Mouse (Mus musculus) embryonic facial prominence, embryonic 12.5 days (tissue): ENCODE measurements at regions not wholly inside any gene's neighbourhood (a gene's known extent, or its start where the extent isn't known, plus 50 kb on each side); places are given as distances from the start of the nearest gene placed in this dataset.
A peak's percentile ranks its signal among the peaks of the same experiment; 100 is the strongest.

ENCODE experiments used
- ATAC-seq: fragments of 200-750 bp; cut with Nextera tagmentation; 2 replicates; pipeline ENCODE4 v1.8.0; 2017; ENCODE audit not compliant: insufficient number of reproducible peaks, insufficient read depth, low FRiP score, low TSS enrichment
- H3K27ac ChIP-seq: fragments of 300-500 bp; sonication (generic); 2 replicates; pipeline ENCODE4 v1.5.1; 2016; ENCODE audit warnings: mild to moderate bottlenecking
- H3K27me3 ChIP-seq: fragments of 300-500 bp; sonication (generic); 2 replicates; pipeline ENCODE4 v1.6.1; 2016; ENCODE audit warnings: mild to moderate bottlenecking, moderate library complexity
- H3K36me3 ChIP-seq: fragments of 300-500 bp; sonication (generic); 2 replicates; pipeline ENCODE4 v1.6.1; 2016; ENCODE audit warnings: mild to moderate bottlenecking
- H3K4me1 ChIP-seq: fragments of 300-500 bp; sonication (generic); 2 replicates; pipeline ENCODE4 v1.6.1; 2016
- H3K4me2 ChIP-seq: fragments of 300-500 bp; sonication (generic); replicated peaks from 2 replicates; pipeline ENCODE4 v1.6.1; 2016; ENCODE audit warnings: mild to moderate bottlenecking, moderate library complexity
- H3K4me3 ChIP-seq: fragments of 300-500 bp; sonication (generic); 2 replicates; pipeline ENCODE4 v1.5.1; 2016; ENCODE audit warnings: mild to moderate bottlenecking
- H3K9ac ChIP-seq: fragments of 300-500 bp; sonication (generic); 2 replicates; pipeline ENCODE4 v1.6.1; 2016; ENCODE audit warnings: mild to moderate bottlenecking, moderate library complexity
- H3K9me3 ChIP-seq: fragments of 300-500 bp; sonication (generic); 2 replicates; pipeline ENCODE4 v1.6.1; 2016; ENCODE audit warnings: mild to moderate bottlenecking, moderate library complexity
- WGBS: fragments of 180-500 bp; shearing (Covaris S2); methylation state at CpG from one replicate; pipeline ENCODE4 v1.1.7; 2016; 5-methylcytosine and 5-hydroxymethylcytosine counted together

DNA sequence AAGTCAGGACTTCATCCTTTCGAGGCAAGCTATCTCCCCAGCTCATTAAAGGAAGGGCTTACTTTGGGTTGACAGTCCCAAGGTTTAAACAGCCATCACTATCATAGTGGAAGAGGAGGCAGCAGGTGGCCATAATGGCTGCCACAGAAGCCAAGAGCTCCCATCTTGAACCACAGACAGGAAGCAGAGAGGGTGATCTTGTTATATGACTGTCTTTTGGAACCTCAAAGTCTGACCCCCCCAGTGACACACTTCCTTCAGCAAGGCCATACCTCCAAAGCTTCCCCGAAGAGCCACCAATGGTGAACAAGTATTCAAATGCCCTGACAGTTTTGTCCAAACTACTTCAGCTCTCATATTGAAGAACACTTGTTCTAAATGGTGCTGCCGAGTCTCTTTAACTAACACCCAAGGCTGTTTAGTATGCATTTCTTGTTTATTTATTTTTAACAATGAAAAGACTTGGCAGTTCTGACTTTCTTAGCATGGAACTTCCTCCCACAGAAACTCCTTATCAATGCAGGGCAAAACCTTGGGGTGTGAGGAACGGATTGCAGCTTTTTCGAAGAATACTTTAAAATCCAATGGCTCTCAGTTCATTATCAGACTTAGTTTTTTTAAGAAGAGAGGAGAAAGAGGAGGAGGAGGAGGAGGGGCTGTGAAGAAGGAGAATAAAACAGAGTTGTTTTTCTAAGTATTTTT lies 79.8 kb upstream of the Tnik start:
- no peak overlapping the region for H3K27ac ChIP-seq
- no peaks in the 10 kb centered on the region for H3K27me3 ChIP-seq
- peaks cover 7% of the 10 kb centered on the region; the same call in 1 of the 2 replicates for H3K4me1 ChIP-seq
- no peaks in the 10 kb centered on the region for H3K36me3 ChIP-seq
- no peaks in the 10 kb centered on the region for H3K9me3 ChIP-seq
- H3K4me3 ChIP-seq: no peak overlapping the region
- no peak overlapping the region for H3K9ac ChIP-seq
- no peak overlapping the region for H3K4me2 ChIP-seq
- no peak for ATAC-seq
- WGBS: 86% methylated on average over 5 of the region's 5 CpGs

DNA sequence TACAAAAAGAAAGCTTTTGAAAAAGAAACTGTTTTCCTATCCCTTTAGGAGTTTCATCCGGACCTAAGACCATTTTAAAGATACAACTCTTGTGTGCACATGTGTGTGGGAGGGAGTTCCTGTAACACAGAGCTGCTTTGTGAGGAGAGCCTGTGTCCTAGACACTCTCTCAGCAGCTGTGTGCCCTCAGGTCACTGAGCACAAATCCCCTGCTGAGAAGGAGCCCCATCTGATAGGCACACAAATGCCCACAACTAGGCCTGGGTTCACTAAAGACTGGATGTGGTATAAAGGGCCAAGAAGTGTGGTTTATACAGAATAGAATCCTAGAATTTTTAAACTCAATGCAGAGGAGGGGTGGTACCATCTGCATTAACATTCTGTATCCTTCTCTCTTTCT lies 77.5 kb upstream of the Tnik start:
- Histone ChIP-seq H3K9me3 (no peaks in the 10 kb centered on the region), H3K4me2 (no peak overlapping the region), H3K27ac (peak overlapping the region; percentile 31; the same call in 1 of the 2 replicates), H3K4me3 (no peak overlapping the region), H3K4me1 (peaks cover 7% of the 10 kb centered on the region; the same call in 1 of the 2 replicates), H3K36me3 (no peaks in the 10 kb centered on the region), H3K27me3 (no peaks in the 10 kb centered on the region), H3K9ac (no peak overlapping the region)
- WGBS: 17% methylated on average over 1 of the region's 1 CpGs
- ATAC-seq: no peak

DNA sequence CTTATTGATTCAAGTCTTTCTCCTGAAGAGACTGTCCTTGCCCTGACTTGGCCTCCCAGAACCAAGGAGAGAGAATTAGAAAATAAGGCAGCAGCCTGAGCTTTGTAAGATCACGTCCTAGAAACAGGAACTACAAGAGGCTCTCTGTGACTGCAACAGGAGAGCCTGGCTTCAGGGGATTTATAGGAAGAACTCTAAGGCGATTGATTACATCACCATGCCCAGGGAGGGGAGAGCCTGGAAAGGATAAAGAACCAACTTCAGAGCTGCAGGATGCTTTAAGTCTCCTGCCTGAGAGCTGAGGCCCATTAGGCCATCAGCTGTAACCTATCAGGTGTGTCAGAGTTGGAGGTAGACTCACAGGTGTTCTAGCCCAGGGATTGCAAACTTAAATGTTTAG lies 77.1 kb upstream of the Tnik start:
- Histone ChIP-seq H3K9me3 (no peaks in the 10 kb centered on the region), H3K4me3 (no peak overlapping the region), H3K27ac (peak overlapping the region; percentile 31; the same call in 1 of the 2 replicates), H3K9ac (no peak overlapping the region), H3K27me3 (no peaks in the 10 kb centered on the region), H3K4me1 (peaks cover 7% of the 10 kb centered on the region; the same call in 1 of the 2 replicates), H3K4me2 (no peak overlapping the region), H3K36me3 (no peaks in the 10 kb centered on the region)
- ATAC-seq: no peak
- 11% methylated on average over 2 of the region's 2 CpGs for WGBS

DNA sequence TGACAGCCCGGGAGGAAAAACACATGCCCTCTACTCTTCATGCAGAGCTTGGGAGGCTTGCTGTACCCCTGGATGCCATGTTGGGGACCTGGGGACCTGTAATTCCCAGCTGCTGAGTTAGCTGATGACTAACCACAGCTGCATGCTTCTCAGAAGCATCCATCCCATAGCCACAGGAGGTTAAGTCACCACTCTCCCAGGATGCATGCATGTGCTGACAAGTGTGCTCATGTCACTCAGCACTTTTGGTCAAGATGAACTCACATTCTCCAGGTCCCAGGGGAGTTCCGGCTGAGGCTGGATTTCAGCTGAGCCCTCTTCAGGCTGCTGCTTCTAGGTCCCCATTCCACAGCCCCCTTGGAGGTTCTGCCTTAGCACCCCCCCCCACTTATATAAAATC lies 73.6 kb upstream of the Tnik start:
- no peak overlapping the region for H3K4me3 ChIP-seq
- no peaks in the 10 kb centered on the region for H3K27me3 ChIP-seq
- H3K4me1 ChIP-seq: peaks cover 7% of the 10 kb centered on the region; the same call in 1 of the 2 replicates
- peak; percentile 69; the same call in 1 of the 2 replicates for ATAC-seq
- no peak overlapping the region for H3K4me2 ChIP-seq
- H3K9me3 ChIP-seq: no peaks in the 10 kb centered on the region
- 79% methylated on average over 2 of the region's 2 CpGs for WGBS
- no peak overlapping the region for H3K9ac ChIP-seq
- no peaks in the 10 kb centered on the region for H3K36me3 ChIP-seq
- H3K27ac ChIP-seq: no peak overlapping the region

- Histone ChIP-seq H3K4me3 (no peak overlapping the region), H3K4me2 (no peak overlapping the region), H3K9me3 (no peaks in the 10 kb centered on the region), H3K27ac (no peak overlapping the region), H3K9ac (no peak overlapping the region), H3K27me3 (no peaks in the 10 kb centered on the region), H3K36me3 (no peaks in the 10 kb centered on the region), H3K4me1 (peaks cover 7% of the 10 kb centered on the region; the same call in 1 of the 2 replicates)
- ATAC-seq: no peak
- WGBS: 77% methylated on average over 6 of the region's 6 CpGs
Observed at GRCm38 (mm10) chr3:28190243-28190642, 72.8 kb upstream of the Tnik start.

GRCm38 (mm10) chr3:28194388-28194970 lies 68.5 kb upstream of the Tnik start:
- Histone ChIP-seq H3K4me3 (no peak overlapping the region), H3K9me3 (no peaks in the 10 kb centered on the region), H3K4me2 (no peak overlapping the region), H3K27me3 (no peaks in the 10 kb centered on the region), H3K36me3 (no peaks in the 10 kb centered on the region), H3K4me1 (no peaks in the 10 kb centered on the region), H3K9ac (no peak overlapping the region), H3K27ac (no peak overlapping the region; the same call in 1 of the 2 replicates)
- ATAC-seq: no peak
- 59% methylated on average over 4 of the region's 4 CpGs for WGBS

DNA sequence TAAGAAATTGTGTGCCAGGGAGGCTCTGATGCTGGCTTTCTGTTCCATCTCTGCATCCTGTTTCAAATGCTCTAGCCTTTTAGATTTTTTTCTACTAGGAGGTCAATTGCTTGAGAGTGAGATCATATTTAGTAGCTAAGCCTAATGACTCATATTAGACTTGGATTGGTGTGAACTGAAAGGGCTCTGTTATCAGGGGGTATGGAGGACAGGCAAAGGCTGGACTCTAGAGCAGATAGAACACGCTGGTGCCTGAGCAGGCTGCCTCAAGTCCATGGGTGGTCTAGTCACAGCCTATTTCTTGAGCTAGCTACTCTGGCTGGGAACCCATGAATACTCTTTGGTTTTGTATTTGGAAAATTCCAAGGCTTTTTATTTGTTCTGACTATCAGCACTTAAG lies 66.2 kb upstream of the Tnik start:
- WGBS: 90% methylated on average over 1 of the region's 1 CpGs

GRCm38 (mm10) chr3:28209304-28209703 lies 53.7 kb upstream of the Tnik start:
- Histone ChIP-seq H3K36me3 (no peaks in the 10 kb centered on the region), H3K9me3 (no peaks in the 10 kb centered on the region), H3K4me1 (no peaks in the 10 kb centered on the region), H3K27ac (no peak overlapping the region), H3K4me3 (no peak overlapping the region), H3K27me3 (no peaks in the 10 kb centered on the region), H3K9ac (no peak overlapping the region), H3K4me2 (no peak overlapping the region)
- no peak for ATAC-seq
- 91% methylated on average over 2 of the region's 2 CpGs for WGBS

More for the DNA sequence above, 66.2 kb upstream of the Tnik start:
- H3K4me1 ChIP-seq: no peaks in the 10 kb centered on the region
- ATAC-seq: no peak
- H3K27ac ChIP-seq: no peak overlapping the region
- H3K9ac ChIP-seq: no peak overlapping the region
- no peaks in the 10 kb centered on the region for H3K36me3 ChIP-seq
- H3K27me3 ChIP-seq: no peaks in the 10 kb centered on the region
- H3K4me3 ChIP-seq: no peak overlapping the region
- H3K9me3 ChIP-seq: no peaks in the 10 kb centered on the region
- H3K4me2 ChIP-seq: no peak overlapping the region

- Histone ChIP-seq H3K9me3 (no peaks in the 10 kb centered on the region), H3K27ac (no peak overlapping the region), H3K4me1 (no peaks in the 10 kb centered on the region), H3K27me3 (no peaks in the 10 kb centered on the region), H3K4me2 (no peak overlapping the region), H3K9ac (no peak overlapping the region), H3K36me3 (no peaks in the 10 kb centered on the region), H3K4me3 (no peak overlapping the region)
- WGBS: 84% methylated on average over 14 of the region's 14 CpGs
- no peak for ATAC-seq
Observed at GRCm38 (mm10) chr3:28210847-28211803, 51.9 kb upstream of the Tnik start.
